Mouse (Mus musculus) T-cell, adult 2 months (primary cell): ENCODE results near the gene Tenm3.

Source experiments
- DNase-seq: peaks from one replicate; pipeline ENCODE4 v3.0.0; 2022; ENCODE audit warnings: low spot score

The Tenm3 gene

DNA sequence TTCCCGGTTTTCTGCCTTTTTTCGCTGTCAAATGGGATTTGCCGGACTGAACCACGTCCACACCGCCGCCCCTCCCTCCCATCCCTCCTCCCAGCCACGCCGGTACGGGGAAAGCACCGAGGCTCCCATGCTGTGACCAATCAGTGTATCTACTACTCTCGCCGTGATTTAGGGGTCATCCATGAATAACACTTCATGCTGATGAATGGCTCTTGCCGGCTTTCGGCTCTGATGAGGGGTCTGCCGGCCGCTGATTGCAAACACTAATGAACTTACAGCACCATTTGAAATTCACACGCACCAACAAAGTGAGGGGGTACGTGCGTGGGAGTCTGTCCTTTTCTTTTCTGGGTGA, at the start of gene Tenm3:
TSS of gene Tenm3 (minus strand) at position 21 of the 355 bp plus-strand sequence.
- no peak for DNase-seq

DNA sequence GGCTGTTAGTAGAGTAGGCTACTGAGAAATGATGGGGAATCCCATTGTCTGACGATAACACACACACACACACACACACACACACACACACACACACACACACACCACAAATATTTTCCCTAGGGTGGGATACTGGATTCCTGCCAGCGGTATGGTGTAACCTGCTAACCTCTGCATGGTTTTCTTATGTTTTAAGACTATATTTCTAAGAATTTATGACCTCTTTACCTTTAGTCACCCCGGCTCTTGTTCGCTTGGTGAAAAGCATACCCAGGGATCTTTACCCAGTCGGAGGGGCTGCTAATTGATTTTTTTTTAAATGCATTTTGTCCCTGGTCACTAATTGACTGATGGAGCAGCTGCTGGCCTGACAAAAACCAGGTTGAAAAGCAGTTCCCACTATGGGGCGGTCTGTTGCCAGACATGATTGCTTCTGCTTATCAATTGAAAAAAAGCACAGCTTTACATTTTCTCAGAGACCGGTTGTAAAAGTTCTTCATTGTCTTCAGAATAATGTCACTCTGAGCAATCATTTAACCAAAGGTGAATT, 46.5 kb upstream of the Tenm3 start:
- DNase-seq = no peak

DNA sequence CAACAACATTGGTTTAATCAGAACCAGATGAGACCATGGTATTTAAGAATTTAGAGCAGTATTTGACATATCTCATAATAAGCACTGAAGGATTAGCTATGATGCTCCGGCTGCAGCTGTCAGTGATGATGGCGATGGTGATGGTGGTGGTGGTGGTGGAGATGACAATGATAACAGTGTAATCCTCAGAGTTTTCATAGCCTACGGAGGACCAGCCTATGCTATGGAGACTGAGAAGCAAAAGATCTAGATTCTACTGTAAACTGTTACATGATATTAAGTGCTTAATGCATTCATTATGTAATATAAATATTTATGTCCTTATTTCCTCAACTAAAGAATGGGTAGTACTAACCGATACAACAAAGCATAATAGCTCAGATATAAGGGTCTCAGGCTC, 40.5 kb upstream of the Tenm3 start:
- no peak for DNase-seq

DNA sequence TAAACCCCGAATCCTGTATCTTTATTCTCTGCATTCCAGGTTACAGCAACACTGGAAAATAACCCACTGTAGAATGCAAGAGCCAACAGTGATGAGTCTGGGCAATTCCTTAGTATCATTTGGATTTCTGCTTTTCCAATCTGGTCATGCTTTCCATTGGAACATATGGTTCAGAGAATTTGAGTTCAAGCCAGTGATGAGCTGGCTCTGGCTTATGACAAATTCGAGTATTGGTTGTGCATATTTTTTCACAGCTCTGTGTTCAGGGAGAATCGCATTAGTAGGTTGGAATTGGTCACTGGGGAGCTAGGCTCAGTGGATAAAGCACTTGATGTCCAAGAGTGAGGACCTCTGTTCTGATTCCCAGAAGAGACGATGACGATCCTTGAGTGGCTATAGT, 36.8 kb upstream of the Tenm3 start:
- DNase-seq = no peak

DNA sequence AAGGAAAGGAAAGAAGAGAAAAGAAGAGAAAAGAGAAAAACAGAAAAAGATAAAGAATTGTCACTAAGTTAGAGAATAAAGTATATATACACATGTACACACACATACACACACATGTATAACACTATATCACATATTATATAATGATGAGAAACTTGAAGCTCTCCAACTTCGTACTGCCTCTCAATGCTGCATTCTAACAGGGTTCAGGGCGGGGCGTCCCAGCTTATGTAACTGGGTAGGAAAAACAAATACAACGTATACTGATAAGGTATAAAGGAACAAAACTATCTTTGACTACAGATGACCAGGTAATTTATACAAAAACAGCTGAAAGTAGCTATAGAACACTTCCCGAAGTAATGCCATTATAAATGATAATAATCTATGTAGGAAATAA, 22.2 kb upstream of the Tenm3 start:
- no peak for DNase-seq

DNA sequence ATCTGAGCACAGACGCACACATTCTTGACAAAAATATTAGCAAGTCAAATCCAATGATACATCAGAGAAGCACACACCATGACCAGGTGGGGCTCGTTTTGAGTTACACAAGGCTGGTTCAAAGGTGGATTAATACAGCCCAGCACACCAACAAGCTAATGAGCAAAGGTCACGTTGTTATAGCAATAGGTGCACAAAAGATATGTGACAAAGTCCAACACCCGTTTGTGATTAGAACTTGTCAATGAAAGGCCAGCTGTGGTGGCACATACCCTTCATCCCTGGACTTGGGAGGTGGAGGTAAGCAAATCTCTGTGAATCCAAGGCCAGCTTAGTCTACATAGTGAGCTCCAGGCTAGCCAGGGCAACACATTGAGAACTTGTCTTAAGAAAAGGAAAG, 21.7 kb upstream of the Tenm3 start:
- no peak for DNase-seq

DNA sequence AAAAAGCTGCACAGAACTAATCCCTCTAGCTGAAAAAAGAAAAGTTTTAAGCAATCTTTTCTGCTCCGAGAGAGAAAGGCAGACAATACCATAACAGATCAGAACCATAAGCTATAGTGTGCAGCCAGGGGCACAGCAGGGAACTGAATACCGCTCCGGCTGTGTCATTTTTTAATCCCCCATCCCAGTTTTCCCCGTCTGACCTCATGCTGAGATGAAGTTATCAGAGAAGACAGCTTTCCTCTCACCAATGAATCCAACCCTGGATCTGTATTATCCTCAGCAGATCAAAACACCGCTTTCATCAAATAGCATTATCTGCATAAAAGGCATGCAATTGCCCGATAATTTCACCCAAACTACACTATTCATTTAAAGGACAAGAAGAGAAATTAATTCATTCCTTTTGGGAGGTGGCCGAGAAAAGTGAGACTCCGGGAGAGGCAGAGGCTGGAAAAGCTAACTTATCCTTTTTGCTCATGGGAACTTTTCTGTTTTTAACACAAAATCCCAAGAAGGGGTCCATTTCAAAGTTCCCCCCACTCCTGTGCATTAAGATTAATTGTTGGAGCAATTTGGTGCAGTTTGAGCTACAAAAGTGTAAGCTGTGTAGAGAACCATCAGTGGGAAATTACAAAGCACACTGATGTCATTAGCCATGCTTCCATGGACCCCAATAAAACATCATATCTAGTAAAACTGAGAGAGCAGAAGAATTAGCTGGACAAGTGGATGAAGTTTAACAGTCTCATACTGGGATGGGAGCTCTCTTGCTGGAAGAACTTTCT, 6.7 kb upstream of the Tenm3 start:
- no peak for DNase-seq

DNA sequence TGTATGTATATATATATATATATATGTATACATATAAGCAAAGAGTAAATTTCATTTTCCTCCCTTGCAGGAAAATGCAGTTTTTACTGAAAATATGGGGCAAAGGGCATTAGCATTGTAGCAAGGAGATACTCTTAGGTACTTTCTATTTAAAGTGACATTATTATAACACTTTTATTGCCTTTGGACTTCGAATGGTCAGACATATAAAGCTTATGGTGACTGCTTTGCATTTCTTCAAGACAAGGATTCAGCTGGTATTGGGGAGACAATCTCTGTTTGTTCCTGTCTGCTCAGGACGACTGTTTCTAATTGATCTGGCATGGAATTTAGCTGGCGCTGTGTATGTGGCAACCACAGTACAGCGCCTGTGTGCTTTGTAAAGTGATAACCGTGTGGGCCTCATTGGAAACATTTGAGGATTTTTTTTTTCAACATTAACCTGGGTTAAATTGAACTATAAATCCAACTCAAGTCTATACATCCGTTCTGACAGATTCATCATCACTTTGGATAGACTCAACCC, 5.4 kb upstream of the Tenm3 start:
- DNase-seq = no peak

DNA sequence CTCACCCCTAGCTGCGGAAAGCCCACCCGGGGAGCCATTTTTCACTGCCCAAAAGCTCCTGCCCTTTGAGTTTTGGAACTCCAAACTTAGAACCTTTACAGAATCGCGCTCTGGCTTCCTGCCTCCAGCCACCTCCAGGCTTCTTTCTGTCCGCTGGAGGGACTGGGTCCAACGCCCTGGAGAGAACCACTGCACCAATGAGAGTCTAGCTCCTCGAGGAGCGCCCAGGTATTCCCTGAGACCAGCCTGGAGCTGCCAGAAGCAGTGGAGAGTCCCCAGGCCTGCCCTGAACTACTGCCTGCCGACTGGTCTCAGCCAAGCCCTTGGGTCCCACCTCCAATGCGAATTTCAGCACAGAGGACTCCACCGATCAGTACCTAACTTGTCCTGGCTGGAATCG, 1.2 kb upstream of the Tenm3 start:
- no peak for DNase-seq

DNA sequence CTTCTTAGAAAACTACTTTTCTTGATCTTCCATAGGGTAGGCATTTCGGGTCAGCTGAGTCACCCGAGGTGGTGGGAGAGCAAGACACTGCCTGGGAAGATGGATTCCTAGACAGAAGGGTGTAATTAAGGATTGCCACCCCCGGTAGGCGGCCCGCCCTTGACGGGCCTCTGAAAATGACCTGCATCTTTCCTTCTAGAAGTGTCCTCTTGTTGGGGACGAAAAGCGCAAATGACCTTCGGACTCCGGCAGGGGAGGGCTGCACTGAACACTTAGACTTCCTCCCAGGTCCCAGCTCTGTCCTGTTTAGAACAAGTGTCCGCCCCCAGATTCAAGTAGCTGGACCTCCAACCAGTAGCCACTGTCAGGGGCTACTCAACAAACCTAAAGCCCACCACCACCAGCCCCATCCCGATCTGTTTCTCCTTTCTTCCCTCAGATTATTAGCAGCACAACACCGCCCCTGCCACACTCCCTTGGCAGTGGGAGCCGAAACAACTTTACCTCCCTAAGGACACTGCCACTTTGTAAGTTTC, 687 bp upstream of the Tenm3 start:
- DNase-seq = no peak

DNA sequence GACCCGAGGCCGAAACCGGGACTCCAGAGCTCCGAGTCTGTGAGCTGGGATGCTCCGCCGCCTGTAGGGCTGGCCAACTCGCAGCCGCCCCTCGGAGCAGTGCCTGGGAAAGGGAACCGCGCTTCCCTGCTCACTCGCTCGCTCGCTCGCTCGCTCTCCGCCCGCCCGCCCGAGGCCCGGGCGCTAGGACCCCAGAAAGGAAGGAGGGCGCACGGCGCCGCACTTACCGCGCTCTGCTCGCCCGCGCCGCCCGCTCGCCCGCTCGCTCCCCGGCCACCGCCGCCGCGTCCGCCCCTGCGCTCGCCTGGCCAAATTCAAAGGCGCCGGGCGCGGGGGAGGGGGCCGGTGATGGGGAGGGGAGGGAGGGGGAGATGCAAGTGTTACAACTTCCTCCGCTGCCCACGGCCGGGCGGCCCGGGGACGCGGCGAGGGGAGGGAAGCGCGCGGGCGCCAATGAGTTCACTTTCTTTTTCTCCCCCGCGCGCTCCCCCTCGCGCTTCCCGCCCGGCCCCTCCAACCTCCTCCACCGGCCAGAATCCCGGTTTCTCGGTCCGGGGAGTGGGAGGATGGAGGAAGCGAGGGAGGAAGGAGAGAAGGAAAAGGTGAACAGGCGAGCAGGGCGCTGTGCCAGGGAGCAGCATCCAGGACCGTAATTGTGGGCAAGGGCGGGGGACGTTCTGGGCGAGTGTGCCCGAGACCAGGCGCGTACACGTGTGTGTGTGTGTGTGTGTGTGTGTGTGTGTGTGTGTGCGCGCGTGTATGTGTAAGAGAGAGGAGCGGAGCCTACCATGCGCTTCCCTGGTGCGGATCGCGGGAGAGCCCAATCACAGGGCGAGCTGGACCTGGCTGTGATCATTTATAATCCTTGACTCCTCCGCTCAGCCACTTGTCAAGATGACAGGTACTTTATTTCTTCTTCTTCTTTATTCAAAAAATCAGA, 490 bp downstream of the Tenm3 start:
- no peak for DNase-seq

DNA sequence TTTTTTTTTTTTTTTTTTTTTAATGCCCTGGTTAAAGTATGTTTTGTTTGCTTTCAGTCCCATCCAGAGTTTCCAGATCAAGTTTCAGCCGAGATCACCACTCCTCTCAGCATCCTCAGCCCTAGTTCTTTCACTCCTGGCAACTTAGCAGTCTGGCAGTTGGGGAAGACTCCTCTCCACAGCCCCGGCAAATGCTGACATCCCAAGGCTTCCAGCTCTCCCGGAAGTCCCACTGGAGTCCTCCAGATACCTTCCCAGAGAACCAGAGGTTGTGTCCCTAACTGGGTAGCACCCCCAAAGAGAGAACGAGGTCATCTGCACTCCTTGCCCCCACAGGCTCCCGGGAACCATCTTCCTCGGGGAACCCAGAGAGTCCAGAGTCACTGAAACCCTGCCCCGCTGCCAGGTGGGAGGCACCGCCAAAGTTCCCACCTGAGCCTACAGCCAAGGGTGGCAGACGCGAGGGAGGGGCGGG, 1.2 kb downstream of the Tenm3 start:
- no peak for DNase-seq

DNA sequence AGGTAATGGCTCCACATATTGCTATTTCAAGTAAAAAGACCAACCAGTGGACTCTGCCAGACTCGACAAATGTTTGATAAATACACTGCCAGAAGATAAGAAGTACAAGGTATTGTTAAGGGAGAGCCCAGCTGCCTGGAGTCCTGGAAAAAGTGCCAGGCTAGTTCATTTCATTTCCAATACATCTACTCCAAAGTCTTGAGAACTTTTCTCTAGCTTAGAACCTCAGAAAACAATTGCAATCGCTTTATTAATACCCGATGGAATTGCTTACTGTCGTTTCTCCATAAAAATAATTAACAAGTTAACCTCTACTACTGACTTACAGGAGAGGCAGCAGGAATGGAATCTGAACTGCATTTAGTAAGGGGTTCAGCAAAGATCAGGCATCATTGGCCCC, 1.7 kb downstream of the Tenm3 start:
- DNase-seq = no peak

DNA sequence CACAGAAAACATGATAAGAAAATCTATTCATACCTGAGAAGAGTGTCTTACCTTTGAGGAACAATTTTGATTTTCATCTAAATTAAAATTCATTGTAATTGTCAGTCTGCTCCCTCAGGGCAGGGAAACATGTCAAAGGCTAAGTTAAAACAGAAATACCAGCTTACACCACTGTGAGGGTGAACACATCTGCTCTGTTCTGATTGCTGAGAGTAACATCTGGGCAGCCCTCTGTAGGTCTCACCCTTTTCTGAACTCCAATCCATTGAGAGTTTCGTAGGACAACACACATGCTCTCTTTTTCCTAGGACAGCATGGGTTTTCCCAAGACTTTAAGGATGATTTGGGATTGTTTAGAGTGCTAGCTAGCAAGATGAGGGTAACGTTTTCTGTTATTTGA, 8.0 kb downstream of the Tenm3 start:
- no peak for DNase-seq

DNA sequence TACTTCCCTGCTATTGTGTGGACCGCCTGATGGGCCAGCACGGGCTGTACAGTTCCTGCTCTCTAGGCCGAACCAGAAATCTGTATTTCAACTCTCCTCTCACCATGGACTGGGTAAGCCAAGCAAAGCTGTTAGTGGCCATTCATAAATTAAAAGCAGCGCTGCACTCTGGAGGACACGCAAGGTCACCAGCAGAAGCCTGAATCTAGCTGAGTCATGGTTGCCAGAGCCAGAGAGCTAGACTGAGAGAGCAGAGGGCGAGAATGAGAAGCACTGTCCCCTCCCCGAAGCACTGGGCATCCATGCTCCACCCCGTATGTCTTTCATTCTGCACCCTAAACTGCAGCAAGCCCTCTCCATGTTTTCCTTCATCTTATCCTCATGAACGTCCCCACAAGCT, 16.3 kb downstream of the Tenm3 start:
- no peak for DNase-seq

DNA sequence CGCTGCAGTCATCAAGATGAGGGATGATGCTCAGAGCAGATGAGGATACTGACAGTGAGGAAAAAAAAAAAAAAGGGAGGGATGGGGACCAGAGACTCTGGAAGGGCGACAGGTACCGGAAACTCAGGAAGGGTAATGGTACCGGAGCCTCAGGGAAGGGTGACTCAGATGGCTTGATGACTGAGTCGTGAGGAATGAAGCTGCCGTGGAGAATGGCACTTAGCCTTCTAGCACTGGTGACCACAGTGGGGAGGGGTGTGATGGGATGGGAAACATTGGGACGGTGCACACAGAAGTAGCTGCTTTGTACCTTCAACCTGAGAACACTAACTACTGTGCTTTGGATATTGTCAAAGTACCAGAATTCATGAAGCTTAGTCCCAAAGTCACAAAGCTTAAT, 18.1 kb downstream of the Tenm3 start:
- no peak for DNase-seq

DNA sequence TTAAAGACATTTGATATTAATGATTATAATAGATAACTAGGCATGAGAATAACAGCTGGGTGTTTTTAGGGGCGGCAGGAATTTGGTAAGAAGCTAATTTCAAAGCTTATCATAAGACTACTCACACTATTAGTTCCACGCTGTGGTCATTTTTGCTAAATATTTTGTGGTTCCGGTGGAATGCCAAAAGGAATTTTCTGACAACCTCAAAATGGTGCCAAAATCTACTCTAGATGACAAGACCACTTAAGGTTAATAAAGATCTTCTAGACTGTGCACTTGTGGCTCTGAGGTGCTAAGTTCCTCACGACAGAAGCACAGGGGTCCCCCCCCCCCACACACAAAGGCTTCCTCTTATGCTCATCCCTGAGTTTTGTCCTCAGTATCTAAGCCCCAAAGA, 21.5 kb downstream of the Tenm3 start:
- no peak for DNase-seq

DNA sequence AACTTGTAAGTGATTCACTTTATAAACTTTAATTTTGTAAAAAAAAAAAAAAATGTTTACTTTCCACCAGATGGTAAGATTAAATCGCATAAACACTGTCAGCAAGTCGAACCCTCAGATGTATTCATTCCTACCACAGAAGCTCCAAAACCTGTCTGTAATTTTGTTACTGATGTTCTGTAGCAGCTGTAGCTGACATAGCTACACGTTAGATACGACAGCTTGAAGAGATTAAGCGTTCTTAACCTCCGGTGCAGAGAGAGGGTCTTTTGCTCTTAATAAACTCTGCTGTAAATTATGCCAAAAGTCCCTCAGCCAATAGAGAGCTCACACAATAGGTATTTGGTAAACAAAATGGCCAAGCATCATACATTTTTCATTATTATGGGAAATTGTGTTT, 23.8 kb downstream of the Tenm3 start:
- no peak for DNase-seq

DNA sequence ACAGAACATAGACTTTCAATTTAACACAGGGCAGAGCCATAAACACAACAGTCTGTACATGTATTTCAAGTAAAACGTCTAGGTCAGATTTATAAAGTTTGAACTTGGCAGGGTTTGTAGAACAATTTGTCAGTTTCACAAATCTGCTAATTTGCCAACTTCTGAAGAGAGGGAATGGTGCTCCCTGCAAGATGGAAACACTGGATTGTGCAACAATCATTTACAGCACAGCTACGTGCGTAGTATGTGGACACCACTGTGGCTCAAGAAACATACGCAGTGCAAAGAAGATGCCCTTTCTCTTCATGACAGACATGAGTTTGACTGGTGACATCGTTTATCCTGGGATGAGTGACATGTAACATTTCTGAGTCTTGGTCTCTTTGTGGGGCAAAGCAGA, 24.4 kb downstream of the Tenm3 start:
- DNase-seq = no peak

DNA sequence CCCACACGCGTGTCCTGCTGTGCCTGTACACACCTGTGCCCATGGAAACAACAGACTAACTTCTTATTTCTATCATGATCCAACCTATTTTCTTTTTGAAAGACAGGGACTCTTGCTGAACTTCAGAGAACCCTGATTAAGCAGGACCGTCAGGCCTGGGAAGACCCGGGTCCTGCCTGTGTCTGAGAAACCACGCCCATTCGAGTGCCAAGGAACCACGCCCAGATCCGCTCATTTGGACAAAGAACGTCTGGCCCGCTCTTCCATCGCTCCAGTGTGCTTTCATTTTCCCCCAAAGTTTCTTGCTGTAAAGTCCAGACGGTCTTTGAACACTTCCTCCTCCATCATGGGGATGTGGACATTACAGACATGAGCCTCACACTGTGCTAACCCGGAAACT, 26.8 kb downstream of the Tenm3 start:
- DNase-seq = no peak

DNA sequence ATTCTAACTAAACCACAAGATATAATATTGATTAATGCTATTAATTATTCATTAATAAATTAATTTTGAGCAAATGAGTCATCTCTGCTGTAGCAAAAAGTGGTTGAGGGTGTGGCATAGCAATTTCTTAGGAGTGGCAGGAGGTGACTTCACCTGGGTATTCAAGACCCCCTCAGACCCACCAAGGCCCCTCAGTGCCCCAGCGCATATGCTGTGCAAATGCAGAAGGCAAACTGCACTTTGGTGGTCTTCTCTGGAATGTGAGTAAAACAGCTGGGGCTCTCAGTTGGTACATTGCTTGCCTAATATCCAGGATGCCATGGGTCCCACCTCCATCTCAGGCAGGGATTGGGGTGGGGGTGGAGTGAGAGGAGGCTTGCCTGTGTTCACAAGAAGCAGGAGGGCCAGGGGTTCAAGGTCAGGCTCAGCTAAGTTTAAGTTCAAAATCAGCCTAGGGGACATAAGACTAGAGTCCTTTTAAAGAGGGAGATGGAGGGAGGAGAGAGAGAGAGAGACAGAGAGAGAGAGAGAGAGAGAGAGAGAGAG, 31.5 kb downstream of the Tenm3 start:
- no peak for DNase-seq

DNA sequence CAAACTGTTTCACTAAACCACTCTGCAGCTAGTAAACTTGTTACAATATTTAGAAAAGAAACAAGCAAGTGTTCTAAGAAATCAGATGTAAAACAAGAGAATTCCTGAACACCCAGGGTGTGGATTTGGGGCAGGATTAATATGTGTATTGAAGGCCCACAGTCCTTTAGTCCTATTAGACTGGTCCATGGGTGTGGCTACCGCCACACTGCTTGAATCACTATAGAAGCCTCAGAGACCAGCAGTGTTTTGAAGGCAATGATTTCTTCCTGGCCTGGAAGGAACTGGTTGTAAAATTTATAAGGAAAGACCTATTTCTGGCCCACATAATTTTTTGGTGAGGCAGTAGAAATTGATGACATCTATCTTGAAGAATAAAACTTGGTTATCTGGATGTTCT, 33.1 kb downstream of the Tenm3 start:
- no peak for DNase-seq
